Mouse (Mus musculus) urinary bladder, postnatal 36 days (tissue): Measurements from ENCODE around the gene Fam19a2.

Experiments
- DNase-seq, 2 experiments: peaks; one replicate each; pipeline ENCODE4 v3.0.0; 2022; ENCODE audit warnings: low spot score in 2 of 2, mixed read lengths in 1 of 2

The Fam19a2 gene

DNA sequence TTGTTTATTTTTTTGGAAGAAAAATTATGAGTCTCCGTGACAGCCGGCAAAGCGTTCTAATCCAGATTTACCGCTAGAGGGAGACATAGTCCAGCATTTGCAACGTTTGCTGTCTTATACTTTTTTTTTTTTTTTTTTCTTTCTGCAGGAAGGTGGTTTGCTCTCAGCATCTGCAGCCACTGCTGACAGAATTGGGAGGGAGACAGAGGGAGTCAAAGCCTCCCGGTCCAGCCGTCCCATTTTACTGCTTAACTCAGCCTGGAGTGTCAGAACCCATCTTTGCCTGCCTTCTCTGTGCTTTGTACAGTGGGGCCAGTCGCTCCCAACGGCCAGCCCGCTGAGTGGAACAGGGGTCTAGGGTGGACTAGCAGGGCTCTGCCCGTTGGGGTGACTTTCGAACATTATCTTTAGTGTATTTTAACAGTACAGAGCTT, at the start of gene Fam19a2:
Fam19a2 (plus strand) TSS at position 121 of the 434 bp plus-strand sequence.
- DNase-seq = peak; percentile 5 to 16

DNA sequence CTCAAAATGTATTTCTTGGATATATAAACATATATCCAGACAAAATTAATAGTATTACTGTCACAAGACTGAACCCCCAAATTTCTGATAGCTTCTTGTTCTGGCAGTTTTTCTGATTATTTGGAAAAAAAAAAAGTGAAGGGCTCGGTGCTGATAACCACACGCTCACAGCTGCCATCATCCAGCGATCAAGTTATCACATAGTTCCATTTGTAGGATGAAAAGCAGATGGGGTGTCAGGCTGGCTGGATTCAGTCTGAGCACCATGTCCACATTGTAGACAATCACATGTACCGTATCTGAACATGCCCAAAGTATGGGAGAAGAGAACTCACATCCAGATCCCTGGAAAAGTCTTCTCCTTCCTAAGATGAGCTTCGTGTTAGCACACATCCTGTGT, 41.0 kb upstream of the Fam19a2 start:
- DNase-seq = no peak

DNA sequence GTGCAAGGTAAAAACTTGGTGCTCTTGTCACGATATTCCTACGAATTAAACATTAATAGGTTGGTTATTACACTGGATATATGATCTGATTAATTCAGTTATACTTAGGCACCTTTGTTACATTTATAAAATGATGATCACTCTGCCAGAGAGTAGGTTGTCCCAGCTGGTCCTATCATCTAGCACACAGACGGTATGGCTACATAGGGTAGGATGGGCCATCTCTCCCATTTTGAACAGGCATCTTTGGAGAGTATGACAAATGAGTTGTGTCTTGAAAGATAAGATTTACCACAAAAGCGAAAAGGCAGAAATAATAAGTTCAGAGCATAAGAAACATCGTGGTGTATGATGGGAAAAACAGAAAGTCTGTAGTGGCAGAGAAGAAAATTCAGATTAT, 34.4 kb upstream of the Fam19a2 start:
- no peak for DNase-seq

DNA sequence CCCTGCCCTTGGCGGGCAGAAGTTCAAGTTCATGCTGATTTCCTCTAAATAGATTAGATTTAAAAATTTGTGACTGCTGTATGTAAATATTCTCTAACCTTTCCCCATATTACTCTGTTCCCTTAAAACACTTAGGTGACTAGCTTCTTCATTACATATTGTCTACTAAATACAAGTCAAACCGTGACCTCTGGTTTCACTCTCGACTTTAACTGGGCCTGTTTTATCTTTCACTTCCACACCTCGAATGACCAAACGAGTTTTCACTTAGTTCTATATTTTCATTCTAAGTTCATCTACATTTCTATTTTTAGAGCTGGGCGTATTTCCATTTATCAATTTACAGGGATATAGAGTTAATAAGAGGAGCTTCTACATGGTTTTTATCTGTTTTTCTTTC, 15.7 kb upstream of the Fam19a2 start:
- DNase-seq = no peak

DNA sequence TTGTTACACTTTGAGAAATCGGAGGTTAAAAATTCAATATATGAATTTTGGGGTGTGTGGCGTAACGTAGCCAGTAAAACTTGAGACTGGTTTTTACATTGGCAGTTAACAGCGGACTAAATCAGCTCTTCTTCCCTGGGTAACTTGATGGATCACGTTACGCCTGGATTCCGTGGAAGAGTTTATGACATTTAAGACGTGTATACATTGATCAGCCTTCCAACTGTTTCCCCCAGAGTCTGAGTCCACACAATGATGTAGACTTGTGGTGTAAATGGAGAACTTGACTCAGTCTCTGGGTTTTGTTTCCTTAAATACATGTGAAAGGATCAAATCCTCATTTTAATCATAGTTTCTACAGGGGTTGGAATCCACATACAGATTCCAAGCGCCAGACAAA, 11.9 kb upstream of the Fam19a2 start:
- no peak for DNase-seq

DNA sequence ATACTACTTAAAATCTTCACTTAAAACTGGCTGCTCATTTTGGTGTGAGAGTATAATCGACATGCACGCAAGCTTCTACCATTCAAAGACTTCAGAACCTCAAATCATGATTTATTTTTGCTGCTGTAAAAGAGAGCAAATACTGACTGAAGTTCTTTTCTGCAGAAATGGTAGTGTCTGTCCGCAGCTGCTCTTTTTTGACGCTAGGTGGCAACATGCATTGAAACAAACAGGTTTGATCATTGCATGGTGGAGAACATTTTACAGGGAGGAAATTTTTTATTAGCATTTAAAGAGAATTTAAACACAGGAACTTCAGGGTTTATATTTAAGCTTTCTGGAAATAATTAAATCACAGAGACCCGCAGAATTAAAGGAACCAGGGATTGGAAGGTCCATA, 9.5 kb upstream of the Fam19a2 start:
- no peak for DNase-seq

DNA sequence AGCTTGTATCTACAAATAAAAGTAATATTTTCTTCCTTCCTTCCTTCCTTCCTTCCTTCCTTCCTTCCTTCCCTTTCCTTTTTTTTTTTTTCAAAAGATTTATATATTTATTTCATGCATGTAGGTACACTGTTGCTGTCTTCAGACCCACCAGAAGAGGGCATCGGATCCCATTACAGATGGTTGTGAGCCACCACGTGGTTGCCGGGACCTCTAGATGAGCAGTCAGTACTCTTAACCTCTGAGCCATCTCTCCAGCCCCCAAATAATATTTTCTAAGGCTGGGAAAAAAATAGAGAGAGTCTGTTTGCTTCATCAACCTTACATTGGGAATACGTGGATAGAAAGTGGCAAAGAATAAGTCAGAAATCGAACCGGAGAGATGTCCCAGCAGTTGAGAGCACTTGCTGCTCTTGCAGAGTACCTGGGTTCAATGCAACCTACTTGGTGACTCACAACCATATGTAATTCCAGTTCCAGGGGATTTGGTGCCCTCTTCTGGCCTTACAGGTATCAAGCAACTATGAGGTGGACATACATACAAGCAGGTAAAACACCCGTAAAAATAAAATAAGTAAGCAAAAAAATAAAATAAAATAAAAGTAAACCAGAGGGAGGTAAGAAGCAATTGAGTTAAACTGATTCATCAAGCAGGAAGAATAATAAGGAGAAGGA, 8.0 kb upstream of the Fam19a2 start:
- no peak for DNase-seq

DNA sequence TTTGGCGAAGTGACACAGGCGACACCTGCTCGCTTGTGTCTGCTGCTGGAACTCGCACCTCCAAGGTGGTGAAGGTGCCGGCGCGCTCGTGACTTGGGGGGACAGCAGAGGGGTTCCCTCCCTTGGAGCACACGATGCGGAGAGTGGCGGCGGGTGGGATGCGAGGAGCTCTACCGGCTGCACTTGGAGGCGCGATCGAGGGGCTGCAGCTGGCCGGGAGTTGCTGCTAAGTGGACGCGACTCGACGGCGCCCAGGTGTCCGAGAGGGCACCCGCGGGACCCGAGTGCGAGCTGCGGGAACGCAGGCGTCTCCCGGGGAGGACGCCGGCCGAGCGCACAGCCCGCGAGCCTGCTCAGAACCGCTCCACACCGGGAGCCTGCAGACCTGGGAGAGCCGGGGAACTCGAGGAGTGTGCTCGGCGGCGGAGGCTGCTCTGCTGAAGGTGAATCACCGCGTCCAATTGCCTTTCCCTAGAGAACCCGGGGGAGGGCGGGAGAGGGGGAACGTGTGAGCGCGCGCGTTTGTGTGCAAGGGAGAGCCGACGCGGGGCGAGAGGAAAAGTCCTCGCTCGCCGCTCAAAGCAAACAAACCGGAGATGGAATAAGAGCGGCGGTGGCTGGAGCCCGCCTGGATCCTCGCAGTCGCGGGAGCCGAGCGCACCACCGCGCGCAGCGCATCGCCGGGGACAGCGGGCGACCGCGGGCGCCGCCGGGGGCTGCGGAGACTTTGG, 830 bp downstream of the Fam19a2 start:
- peak; percentile 3 to 8 for DNase-seq

DNA sequence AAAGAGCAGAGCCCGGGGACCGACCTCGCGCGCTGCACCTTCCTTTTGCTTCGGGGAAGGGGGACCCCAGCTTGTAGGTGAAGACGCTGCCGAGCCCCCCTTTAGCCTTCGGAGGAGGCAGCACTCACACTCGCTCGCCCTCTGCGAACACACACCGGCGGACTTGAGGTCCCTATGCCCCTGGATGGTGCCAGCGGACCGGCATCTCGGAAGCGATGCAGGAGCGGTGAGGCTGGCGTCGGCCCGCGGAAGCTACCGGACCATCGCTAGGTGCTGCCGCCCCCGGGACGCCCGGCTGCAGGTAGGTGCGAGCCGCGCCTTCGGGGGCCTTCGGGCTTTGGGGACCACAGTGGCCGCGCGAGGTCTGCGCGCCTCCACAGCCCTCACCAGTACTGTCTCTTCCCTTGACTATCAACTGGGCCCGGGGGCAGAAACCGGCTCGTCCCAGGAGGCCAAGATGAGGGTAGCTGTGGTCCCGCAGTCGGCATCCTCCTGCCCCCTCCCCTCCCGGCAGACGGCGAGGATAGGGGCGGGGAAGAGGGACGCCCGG, 1.5 kb downstream of the Fam19a2 start:
- DNase-seq = peak in 1 of 2 experiments; percentile 1

DNA sequence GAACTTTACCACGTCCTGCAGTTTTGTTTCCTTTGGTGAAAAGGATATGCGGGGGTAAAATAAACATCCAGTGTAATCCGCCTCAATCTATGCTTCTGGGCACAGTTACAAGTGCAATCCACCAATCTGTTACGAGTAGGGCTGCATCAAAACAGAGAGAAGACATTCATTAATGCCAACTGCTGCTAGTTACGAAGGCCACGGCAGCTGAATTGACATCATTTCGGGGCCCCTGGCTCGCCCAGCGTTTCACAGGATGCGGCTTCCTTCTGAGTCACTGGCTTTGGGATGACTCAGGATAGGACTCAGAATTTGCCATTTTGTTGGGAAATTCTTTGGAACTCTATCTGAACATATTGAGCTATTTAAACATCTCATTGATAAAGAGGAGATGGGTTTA, 4.8 kb downstream of the Fam19a2 start:
- no peak for DNase-seq

DNA sequence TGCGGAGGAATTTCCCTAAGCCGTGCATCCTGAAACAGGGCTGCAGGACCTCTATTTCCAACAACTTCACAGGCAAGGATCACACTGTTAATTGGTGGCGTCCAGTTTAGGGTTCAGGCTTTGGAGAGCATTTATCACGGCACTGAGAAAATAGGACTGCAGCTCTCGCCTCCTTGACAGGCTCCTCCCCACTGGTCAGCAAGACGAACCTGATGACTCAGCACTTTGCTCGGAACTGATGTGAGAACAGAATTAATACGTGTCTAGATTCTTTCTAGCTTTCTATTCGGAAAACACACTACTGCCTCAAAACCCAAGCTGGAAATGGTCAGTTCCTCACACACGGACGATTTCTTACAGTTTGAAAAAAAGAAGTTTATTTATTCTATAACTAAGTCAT, 10.8 kb downstream of the Fam19a2 start:
- no peak for DNase-seq

DNA sequence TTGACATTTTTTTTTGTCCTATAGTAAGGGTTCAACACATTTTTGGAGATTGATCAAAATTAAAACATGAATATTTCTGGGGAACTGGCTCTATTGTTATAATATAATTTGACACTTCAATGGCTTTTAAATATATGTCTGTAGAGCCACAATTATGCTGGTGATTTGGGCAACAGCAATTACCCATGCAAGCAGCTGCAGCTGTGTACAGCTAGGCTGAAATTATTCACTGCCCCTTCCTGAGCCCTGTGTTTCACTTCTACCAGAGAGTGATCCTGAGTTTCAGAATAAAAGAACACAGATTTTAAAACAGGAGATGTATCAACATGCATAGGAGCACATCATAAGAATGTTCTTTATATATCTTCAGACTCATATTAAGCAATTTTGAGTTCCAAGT, 43.5 kb downstream of the Fam19a2 start:
- DNase-seq = no peak

DNA sequence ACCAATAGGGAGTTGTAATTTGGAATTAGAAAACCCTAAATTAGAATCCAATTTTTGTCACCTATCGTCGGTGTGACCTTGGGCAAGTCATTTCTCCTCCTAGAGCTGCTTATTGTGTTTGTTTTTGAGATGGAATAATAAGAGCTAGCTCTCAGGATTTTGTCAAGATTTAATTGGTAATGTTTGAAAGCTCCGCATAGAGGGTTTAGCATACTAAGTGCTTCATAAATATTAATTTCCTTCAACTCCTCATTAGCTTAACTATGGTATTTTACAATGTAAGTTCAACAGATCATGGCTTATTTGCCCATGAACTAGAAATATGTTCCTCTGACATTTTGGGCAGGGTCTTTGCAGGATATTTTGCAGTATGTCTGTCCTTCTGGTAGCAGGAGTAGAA, 62.5 kb downstream of the Fam19a2 start:
- no peak for DNase-seq

DNA sequence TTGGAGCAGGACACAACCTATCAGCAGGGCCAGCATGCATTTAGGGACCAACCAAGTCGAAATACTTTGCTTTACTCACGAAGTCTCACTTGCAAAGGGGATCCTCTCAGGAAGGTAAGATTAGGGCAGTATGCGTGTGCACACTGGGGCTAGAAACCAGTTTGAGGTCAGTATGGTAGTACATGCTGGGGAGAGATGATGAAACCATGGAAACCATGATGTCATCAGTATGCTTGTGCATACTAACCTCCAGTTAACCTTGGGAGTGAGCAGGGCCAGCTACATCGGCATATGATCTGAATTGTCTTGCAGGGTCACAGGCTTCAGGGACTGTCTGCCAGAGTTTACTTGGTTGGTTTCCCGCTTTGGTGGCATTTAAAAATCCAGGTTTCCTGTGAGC, 77.5 kb downstream of the Fam19a2 start:
- DNase-seq = no peak

DNA sequence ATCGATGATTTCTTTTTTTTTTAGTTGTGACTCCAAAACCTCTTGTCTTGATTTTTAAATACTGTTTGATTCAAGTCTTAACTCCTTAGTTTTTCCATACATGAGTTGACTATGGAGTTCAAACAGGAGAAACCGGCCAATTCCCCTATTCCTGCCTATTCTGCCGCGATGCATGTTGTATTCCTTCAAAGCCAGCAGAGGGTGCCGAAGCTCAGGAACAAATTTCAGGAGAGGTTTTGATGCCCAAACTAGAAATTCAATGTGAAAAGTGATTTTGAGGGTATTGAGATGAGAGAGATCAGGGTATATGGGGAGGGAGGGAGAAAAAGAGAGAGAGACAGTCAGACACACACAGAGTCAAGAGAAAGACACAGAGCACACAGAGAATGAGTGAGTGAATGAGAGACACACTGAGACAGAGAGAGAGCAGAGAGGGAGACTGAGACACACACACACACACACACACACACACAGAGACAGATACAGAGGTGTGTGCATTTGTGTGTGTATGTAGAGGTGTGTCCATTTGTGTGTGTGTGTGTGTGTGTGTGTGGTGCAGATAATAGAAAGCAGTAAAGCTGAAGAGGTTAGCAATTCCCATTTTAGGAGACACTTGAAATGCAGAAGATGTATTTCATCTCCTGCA, 78.9 kb downstream of the Fam19a2 start:
- DNase-seq = no peak

DNA sequence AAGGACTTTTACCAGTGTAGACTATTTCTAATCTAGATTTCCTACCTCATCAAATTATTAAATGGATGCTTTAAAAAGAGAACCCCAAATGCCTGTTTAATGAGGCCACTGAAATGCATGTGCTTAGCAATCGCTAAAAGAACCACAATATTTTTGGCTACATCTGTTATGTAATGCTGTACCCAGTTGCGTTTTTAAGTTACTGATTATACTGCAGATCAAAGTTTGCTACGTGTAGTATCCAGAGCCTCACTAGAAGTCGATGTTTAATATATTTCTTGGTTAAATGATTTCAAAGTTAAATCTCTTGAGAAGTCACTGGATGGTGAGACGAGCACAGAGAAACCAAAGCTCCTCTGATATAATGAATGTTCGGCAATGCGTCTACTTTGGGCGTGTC, 82.5 kb downstream of the Fam19a2 start:
- DNase-seq = no peak

DNA sequence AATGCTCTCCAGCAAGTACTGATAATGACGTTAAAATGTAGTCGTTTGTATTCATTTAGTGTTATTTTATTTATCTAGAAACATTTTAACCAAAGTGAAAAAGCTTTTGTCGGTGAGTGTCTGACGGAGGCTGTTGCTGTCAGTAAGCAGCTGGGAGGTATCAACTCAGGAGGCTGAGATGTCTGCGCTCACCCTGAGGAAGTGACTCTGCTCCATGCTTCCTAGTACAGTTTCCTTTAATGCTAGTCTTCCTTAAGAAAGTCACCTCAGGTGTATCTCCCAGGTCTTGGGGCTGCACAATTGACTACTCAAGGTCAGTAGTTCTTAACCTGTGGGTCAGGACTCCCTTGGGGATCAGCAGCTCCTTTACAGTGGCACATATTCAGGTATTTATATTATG, 89.9 kb downstream of the Fam19a2 start:
- DNase-seq = no peak

DNA sequence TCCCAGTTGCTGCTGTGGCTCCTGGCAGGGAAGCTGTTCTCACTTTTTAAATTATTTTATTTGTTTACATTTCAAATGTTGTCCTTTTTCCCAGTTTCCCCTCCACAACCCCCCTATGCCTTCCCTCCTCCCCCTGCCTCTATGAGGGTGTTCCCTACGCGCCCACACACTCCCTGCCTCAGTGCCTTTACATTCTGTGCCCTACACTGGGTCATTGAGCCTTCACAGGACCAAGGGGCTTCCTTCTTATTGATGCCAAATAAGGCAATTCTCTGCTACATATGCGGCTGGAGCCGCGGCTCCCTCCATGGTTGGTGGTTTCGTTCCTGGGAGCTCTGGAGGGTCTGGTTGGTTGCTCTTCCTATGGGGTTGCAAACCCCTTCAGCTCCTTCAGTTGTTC, 93.2 kb downstream of the Fam19a2 start:
- no peak for DNase-seq

DNA sequence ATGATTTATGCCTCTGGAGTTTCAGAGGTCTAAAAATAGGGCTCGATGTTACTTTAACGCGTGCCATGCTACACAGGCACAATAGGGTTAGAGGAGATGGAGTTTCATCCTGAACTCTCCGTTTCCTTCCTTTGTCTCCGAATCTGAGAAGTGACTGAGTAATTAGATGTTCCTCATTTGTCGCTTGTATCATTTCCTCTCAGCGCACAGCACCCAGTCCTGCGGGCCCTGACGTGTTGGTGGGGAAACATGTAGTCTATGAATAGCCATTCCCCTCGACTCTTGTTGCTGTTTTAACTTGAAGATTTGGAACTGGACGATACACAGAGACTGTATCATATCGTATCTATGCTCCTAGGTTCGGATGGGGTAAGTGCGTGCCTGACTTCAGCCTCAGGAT, 96.7 kb downstream of the Fam19a2 start:
- no peak for DNase-seq

DNA sequence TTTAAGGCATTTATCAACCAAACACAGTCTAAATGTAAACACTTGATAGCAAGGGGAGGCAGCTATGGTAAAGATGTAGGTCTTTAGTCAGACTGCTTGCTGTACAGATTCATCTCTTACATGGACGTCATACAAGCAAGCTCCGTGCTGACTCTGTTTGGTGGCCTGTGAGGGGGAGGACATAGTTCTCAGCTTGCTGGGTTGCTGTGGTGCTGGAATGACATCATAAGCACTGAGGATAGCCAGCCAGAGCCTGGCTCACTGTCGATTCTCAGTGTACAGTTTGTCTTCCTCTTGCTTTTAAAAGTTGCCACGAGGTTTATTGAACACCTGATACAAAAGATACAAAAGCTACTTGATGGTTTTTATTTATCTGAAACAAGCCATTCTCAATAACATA, 100.8 kb downstream of the Fam19a2 start:
- no peak for DNase-seq

DNA sequence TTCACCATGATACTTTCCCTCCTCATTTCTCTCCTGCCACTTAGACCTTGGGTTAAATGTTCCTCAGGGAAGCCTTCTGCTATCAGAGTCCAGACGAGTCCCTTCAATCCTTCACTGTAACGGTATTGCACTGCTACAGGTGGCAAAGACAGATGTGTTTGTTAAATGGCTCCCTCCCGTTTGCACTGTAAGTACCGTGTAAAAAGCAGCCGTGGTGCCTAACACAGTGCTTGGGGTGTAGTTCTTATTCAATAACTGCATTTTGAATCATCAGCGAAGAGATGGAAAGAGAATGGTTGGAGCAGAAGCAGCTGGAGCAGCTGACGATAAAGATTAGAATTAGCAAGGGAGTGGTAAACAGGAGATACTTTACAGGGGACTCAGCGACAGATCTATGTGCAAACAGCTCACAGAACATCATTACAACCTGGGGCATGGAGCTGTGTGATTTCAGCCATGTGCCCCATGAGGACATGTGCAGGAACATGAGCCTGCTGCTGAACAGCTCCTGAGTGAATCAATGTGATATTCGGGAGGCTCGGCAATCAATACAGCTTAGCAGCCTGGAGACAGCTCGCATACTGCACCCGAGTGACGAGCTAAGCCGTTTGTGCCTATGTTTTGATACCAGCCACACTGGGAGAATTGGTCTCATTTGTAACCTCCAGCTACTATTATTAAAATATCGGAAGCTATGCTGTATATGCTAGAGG, 103.5 kb downstream of the Fam19a2 start:
- DNase-seq = no peak

DNA sequence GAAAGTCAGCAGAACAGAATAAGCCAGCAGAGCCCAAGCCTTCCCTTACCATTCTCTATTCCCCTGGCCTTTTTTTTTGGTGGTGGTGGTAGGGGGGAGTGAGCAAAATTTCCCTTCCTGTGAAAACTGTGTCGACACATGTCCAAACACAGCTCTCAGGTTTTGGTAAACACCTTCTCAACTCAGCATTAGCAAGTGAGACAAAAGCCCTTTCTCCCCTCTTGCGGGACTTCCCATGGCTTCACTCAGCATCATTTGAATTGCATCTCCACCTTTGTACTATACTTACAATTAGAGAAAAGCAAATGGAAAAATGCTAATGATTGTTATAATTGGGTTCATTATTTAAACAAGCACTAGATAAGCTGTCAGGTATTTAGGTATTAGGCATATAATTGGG, 119.5 kb downstream of the Fam19a2 start:
- DNase-seq = no peak
